Mouse (Mus musculus): ENCODE data around the gene Hdac7.

GRCm38 (mm10) chr15:97760952-97761351 is 83.3 kb downstream of the Hdac7 start:
- no peak for TF ChIP-seq CTCF (IDR thresholded peaks at IDR 0.05; ENCODE audit: extremely low read depth, insufficient read depth, low read length)
- TF ChIP-seq POLR2A (IDR thresholded peaks at IDR 0.05; ENCODE audit: extremely low read depth, insufficient read depth, low read length), result no peak

Data from cortical plate, adult 2 months (tissue).